Mouse (Mus musculus) left cerebral cortex, postnatal 4 days (tissue): ENCODE measurements around the gene Dtx4. TPM values are rescaled to one million over a fixed set of nuclear protein-coding genes. Genes with fewer than 3 reads are reported as not detected.
A peak's percentile ranks its signal among the peaks of the same experiment; 100 is the strongest.

Source experiments
- DNase-seq: peaks from one replicate; pipeline ENCODE4 v3.0.0-alpha.2; 2022
- intact Hi-C: fragments of 180-260 bp; cut with DNase I; formaldehyde crosslinking; loops from one replicate; pipeline ENCODE4 v1.15.1; 2025
- total RNA-seq, 2 experiments: library from RNA; stranded (reverse); gene quantifications; 2 replicates each; pipeline ENCODE4 v1.2.3; 2021

The Dtx4 gene
- total RNA-seq, 2 experiments from 2014 or later = 124 to 146 TPM

DNA sequence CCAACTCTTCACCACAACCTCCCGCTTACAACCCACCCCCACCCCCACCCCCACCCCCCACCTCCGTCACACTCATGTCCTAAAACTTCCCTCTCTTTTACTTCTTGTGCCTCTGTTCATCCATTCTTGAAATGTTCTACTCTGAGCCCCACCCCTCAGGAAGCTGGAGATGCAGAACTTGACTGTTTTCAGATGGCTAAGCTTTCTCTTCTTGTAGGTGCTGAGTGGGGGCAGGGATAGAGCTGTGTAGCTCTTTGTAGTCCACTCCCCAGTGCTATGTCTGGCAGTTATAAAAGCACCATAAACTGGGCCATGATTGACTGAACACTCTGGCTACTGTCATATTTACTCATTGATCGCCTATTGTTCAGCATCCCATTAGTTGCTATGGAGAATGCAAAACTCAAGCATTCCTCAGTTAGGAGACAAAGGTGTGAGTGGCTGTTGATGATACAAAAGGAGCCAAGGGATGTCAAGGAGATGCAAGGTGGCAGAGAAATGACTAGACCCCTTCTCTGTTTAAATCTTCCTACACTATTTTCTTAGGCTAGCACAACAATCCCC, 6.2 kb downstream of the Dtx4 start:
- intact Hi-C loops = no loop called here
- DNase-seq = no peak

- no peak for DNase-seq
- intact Hi-C loops = no loop called here
Measured at GRCm38 (mm10) chr19:12494187-12494458, 7.1 kb downstream of the Dtx4 start.

DNA sequence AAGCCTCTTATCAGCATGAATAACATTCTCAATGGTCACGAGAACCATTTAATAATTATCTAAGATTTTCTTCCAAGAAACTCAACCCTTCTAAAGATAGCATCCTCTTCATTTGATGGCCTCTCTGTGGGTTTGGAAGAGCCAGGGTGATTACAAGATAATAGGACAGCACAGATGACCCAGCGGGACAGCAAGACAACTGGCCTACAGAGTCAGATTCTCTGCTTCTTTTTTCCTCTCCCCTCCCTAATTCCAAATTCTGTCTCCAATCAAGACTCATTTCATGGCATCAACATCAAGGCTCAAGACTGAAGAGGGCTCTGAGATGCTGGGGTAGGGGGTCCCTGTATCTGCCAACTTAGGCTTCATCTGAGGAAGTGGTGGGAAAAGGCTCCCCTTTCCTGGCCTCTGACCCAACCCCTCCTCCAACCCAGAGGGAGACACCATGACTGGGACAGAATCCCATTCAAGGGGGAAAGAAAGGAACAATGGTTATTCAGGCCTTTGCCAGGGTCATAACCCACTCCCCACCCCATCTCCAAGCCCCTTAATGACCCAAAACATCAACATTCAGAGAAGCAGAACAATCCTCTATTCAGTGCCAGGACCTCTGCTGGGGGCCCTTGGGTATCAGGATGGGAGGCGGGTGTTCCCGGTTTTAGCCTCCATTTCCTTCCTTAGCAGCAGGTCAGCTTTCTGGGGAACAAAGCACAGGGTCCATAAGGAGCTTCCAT, 7.6 kb downstream of the Dtx4 start:
- intact Hi-C loops = no loop called here
- no peak for DNase-seq

DNA sequence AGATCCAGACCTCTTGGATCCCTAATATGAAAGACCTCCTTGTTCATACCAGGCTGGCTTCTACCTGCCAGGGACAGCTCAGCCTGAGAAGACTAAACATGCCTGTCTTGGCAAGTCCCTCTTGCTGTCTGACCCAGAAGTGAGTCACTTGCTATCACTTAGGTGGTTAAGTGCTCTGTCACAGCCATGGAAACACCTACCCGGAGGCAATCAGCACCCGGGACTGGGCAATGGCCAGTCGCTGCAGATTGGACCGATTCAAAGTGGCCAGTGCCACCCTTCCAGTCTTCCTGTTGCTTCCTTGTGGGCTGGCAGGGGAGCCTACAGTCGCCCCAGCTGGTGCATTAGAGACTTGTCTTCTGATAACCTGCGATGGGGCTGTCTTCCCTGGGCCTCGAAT, 9.6 kb downstream of the Dtx4 start:
- DNase-seq = no peak
- intact Hi-C loops = no loop called here

DNA sequence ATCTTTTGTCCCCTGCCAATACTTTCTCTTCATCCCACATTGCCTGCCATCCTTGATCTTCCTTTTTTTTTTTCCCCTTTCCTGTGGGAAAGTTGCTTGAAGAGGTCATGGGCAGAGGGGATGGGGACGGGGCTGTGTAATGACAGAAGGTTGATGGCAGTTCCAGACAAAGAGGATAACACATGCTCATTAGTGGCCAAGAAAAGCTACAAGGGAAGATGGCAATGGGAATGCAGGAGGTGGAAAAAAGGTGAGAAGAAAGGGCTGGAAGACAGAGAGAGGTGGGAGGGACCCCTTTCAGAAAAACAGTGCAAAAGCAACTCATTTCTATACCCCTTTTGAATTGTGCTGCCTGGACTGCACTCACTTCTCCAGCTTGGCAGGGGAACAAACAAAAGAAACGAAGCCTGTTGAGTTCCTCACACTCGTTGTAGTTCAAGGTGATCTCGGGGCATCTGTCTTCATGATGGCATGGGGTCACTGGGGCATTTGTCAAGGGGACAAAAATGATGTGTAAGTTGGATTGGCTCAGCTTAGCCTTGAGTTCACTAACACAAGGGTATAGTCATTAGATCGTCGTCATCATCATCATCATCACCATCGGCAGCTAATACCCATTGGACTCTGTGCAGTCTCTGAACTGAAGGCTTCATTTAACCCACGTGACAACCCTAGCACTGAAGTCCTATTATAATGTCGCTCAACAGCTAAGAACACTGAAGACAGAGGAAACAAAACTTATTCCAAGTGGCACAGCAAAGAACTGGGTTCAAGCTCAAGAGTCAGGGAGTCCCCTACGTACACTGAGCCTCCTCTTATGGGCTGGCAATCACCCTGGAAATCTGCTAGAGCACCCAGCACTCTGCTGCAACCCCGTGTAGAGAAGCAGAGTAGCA, 11.3 kb downstream of the Dtx4 start:
- DNase-seq = no peak
- intact Hi-C loops = no loop called here

GRCm38 (mm10) chr19:12488969-12489674, 12.1 kb downstream of the Dtx4 start:
- peak; percentile 37 for DNase-seq
- intact Hi-C loops = no loop called here

- intact Hi-C loops = no loop called here
- DNase-seq = no peak
Measured at GRCm38 (mm10) chr19:12488205-12488966, 12.9 kb downstream of the Dtx4 start.

DNA sequence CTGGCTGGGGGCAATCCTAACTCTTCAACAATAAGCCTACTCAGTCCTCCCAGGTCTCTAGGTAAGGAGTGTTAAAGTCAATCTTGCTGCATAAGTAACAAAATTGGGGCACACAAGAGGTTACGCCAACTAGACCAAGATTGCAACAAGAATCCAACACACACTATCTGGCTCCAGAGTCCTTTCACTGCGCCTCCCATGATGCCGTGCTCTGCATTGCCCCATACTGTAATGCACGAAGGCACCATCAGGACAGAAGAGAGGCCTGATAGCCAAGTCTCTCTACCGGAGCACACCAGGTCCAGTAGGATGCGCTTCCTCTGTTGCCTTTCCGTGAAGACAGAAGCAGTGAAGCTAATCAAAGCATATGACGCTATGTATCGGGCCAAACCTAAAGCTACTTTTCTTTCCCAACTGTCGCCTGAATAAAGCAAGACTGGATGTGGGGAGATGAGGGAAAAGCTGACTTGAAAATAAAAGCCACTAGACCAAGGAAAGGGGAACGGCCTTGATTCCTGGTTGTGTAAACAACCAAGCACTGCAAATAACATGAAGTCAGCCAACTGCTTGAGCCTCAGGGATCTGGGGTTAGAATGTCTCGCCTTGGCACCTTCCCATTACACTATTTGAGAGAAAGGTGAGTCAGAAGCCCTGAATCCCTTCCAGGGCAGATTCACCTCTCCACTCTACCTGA, 13.6 kb downstream of the Dtx4 start:
- DNase-seq = no peak
- intact Hi-C loops = no loop called here

DNA sequence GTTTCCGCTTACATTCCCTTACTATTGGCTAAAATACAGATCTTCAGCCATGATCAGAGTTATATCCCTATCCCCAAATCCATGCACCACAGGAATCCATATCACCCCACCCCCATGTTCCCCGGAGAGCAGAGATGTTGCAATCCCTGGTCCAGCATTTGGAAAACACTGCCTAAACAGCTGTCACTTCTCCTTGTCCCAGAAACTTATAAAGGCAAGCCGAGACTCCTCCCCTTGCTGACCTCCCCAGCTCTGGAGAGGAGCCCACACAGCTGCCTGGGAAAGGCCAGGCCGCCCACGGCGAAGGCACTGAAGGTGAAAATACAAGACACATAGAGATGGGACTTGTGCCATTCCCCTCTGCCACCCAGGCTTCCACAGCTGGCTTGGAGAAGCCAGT, 14.4 kb downstream of the Dtx4 start:
- intact Hi-C loops = no loop called here
- no peak for DNase-seq

DNA sequence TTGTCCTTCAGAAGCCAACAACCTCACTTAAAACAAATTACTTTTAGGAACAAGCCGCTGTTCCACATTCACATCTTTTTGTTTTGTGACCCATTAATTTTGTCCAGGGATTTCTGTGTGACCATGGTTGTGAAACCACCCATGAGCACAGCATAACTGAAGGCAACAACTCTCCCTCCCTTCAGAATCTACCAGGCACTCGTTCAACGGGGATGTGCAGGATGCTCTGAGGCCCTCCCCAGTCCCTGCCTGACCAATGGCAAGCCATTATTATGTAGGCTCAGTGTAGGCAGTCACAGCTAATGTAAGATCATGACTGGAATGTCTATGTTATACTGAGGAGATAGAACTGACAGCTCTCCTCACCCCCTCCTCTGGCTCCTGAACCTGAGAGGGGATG, 15.6 kb downstream of the Dtx4 start:
- intact Hi-C loops = no loop called here
- no peak for DNase-seq

- DNase-seq = no peak
- intact Hi-C loops = no loop called here
Measured at GRCm38 (mm10) chr19:12485223-12485622, 16.0 kb downstream of the Dtx4 start.

- DNase-seq = no peak
- intact Hi-C loops = no loop called here
Measured at GRCm38 (mm10) chr19:12484210-12484609, 17.0 kb downstream of the Dtx4 start.

DNA sequence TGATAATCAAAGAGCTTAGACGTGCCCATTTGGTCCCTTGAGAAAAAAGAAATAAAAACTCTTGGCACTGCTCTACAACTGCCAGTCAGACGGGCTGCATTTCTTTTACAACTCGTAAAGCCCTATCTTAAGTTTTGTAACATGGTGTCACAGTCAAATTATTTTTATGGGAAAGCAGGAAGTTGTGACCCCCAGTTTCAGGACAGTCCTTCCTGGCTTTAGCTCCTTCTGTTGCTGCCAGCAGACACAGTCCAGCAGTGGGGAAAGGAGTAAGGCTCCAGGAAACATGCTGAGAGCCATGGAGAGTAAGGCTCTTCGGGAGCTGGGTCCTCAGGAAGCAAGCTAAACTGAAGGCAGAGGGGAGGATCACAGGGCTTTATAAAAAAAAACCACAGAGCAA, 17.5 kb downstream of the Dtx4 start:
- no peak for DNase-seq
- intact Hi-C loops = no loop called here

DNA sequence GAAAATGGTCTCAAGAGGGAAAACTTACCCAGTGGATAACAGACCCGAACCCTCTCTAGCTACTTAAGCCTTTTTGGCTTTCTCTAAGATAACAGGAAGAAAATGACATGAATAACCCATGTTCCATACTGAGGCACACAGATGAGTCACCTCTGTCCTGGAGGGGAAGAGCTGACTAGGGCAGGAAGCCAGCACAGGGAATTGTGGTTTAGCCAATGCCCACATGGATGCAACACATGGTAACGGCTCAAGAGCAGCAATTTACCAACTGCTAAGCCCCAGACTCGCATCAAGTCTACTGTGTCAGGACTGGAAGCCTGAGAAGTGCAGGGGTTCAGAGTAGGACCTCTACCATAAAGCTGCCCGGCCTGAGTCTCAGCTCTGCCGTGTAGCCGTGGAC, 22.9 kb downstream of the Dtx4 start:
- no peak for DNase-seq
- intact Hi-C loops = no loop called here

- no peak for DNase-seq
- intact Hi-C loops = no loop called here
Measured at GRCm38 (mm10) chr19:12476721-12477270, 24.5 kb downstream of the Dtx4 start.

GRCm38 (mm10) chr19:12475380-12476250, 25.6 kb downstream of the Dtx4 start:
- intact Hi-C loops = no loop called here
- peak; percentile 95 for DNase-seq

- intact Hi-C loops = no loop called here
- DNase-seq = no peak
Measured at GRCm38 (mm10) chr19:12473951-12474350, 27.3 kb downstream of the Dtx4 start.

DNA sequence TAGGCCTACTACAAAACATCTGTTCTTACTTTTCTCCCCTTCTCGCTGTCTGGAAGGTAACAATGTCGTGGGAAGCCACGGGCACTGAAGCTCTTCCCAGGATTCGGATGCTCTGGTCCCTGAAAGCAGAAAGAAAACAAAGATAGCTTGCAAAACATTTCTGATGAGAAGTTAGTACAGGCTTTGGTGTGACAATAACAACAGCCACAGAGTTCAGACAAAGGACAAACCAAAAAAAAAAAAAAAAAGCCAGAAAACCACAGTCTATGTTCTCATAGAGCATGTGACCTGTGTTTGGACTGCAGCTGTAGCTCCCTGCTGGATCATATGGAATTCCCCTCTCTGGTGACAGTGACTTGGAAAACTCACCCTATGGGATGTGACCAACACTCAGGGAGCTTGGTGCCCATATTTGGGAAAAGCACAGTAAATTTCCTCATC, 28.0 kb downstream of the Dtx4 start:
- intact Hi-C loops = no loop called here
- DNase-seq = no peak
